7 mouse cellular contexts compared by ENCODE assay signal in genomic region chr17:47010722-47011660, GRCm38 (mm10). TPM values are rescaled to one million over a fixed set of nuclear protein-coding genes. Genes with fewer than 3 reads are reported as not detected.
A peak's percentile ranks its signal among the peaks of the same experiment; 100 is the strongest.
DNase-seq lines count a peak whose midpoint lies in the region; ATAC-seq lines count a peak whose summit lies in the region.

No protein-coding gene starts in this region.

- no peaks in the 10 kb centered on the region for H3K36me3 ChIP-seq in intestine, embryonic 16.5 days (ENCODE audit: control insufficient read depth, insufficient read depth, low read length)
- 0 out of 2 replicates have a peak, but pooled peaks cover 4% of the 10 kb centered on the region for H3K36me3 ChIP-seq in midbrain, embryonic 11.5 days (ENCODE audit: control insufficient read depth, insufficient read depth, low read length)

- H3K27ac ChIP-seq in intestine, embryonic 16.5 days (ENCODE audit: low read length) = peak overlapping the region; percentile 78
- 0 out of 2 replicates have a peak overlapping the region, but pooled peaks have one; percentile 22 for H3K27ac ChIP-seq in midbrain, embryonic 11.5 days (ENCODE audit: low read depth, low read length)

- peak; percentile 75 for ATAC-seq in intestine, embryonic 16.5 days
- ATAC-seq in midbrain, embryonic 11.5 days (ENCODE audit: low FRiP score) = peak; percentile 71

- intact Hi-C loops in gastrocnemius, postnatal 14 days (cut with DNase I; ENCODE audit: low total_unique reads) = no loop called here
- intact Hi-C loops in left cerebral cortex, postnatal 4 days (cut with DNase I) = no loop called here

- H3K4me2 ChIP-seq in intestine, embryonic 16.5 days (ENCODE audit: low read depth, low read length) = peak overlapping the region; percentile 69
- peak overlapping the region; percentile 81 for H3K4me2 ChIP-seq in midbrain, embryonic 11.5 days

- H3K27me3 ChIP-seq in intestine, embryonic 16.5 days (replicated peaks; ENCODE audit: control insufficient read depth, insufficient read depth, low read length) = no peaks in the 10 kb centered on the region
- H3K27me3 ChIP-seq in midbrain, embryonic 11.5 days (ENCODE audit: control insufficient read depth, insufficient read depth, low read length) = no peaks in the 10 kb centered on the region

- H3K9ac ChIP-seq in intestine, embryonic 16.5 days (ENCODE audit: low read depth, low read length) = peak overlapping the region; percentile 95; the same call in 1 of the 2 replicates
- peak overlapping the region; percentile 13; the same call in 1 of the 2 replicates for H3K9ac ChIP-seq in midbrain, embryonic 11.5 days (ENCODE audit: low read length)

- DNase-seq in adrenal gland, adult 2 months = peak; percentile 88
- DNase-seq in embryo, embryonic 10 days (ENCODE audit: low spot score) = peak; percentile 89
- DNase-seq in gastrocnemius, postnatal 14 days = peak; percentile 72
- DNase-seq in left cerebral cortex, postnatal 4 days = peak; percentile 69
- DNase-seq in midbrain, embryonic 11.5 days (ENCODE audit: low spot score, missing footprints) = peak; percentile 97
- DNase-seq in spleen, adult 12 weeks (ENCODE audit: low spot score) = peak; percentile 45

- WGBS in intestine, embryonic 16.5 days = 10% methylated on average over 25 of the region's 25 CpGs
- 11% methylated on average over 25 of the region's 25 CpGs for WGBS in midbrain, embryonic 11.5 days

- H3K9me3 ChIP-seq in intestine, embryonic 16.5 days (ENCODE audit: control insufficient read depth, low read length) = no peaks in the 10 kb centered on the region
- H3K9me3 ChIP-seq in midbrain, embryonic 11.5 days (ENCODE audit: control insufficient read depth, low read length) = no peaks in the 10 kb centered on the region

- peaks cover 17% of the 10 kb centered on the region; the same call in 1 of the 2 replicates for H3K4me1 ChIP-seq in intestine, embryonic 16.5 days (ENCODE audit: control insufficient read depth, insufficient read depth, low read length)
- H3K4me1 ChIP-seq in midbrain, embryonic 11.5 days (ENCODE audit: control insufficient read depth, insufficient read depth, low read length) = peaks cover 10% of the 10 kb centered on the region

- peak overlapping the region; percentile 88 for H3K4me3 ChIP-seq in intestine, embryonic 16.5 days (ENCODE audit: low read length)
- peak overlapping the region; percentile 89 for H3K4me3 ChIP-seq in midbrain, embryonic 11.5 days (ENCODE audit: low read depth, low read length)

RNA-seq across cellular contexts. Expression of gene Ubr2, which starts 0.6 kb away (rescaled TPM):
- 10 to 100 TPM; 57.6 to 87.4 TPM for total RNA-seq in adrenal gland, adult 2 months (2021)
- 36.2 and 41.4 TPM in 2 replicates for polyA plus RNA-seq in adrenal gland, adult 2 months (2012; rRNA removed)
- total RNA-seq in gastrocnemius, postnatal 14 days (2021) = 10 to 100 TPM; 30.9 to 42.1 TPM
- 9.1 and 10.1 TPM in 2 replicates for polyA plus RNA-seq in intestine, embryonic 16.5 days (2015; fragmentation: Nextera tagmentation; extraction: Ambion mirVana)
- total RNA-seq in left cerebral cortex, postnatal 4 days (2021) = 10 to 100 TPM; 51.7 to 55.3 TPM
- 18.1 and 18.7 TPM in 2 replicates for polyA plus RNA-seq in midbrain, embryonic 11.5 days (2014; fragmentation: Nextera tagmentation; extraction: Ambion mirVana)

Comparison
In these comparisons a context has a peak if more than half of its experiments do, and no peak if none do; other contexts are left out.
1. Peak in every context shown above with its lines: DNase-seq, ATAC-seq, H3K4me3 ChIP-seq and H3K27ac ChIP-seq.
2. DNase-seq: peak in every context shown above with its lines; median percentile 97 in midbrain, embryonic 11.5 days; 89 in embryo, embryonic 10 days; 88 in adrenal gland, adult 2 months; 72 in gastrocnemius, postnatal 14 days; 69 in left cerebral cortex, postnatal 4 days; 45 in spleen, adult 12 weeks.